Mouse (Mus musculus): ENCODE measurements around the gene Rpl37.

GRCm38 (mm10) chr15:5165121-5165773 lies 48.8 kb downstream of the Rpl37 start:
- no peak for TF ChIP-seq CTCF (IDR thresholded peaks at IDR 0.05; ENCODE audit: low read depth)
- no peak for TF ChIP-seq EP300 (optimal IDR thresholded peaks at IDR 0.05)

All from stomach, postnatal 0 days (tissue).